In genomic region chr10:60299636-60300035, GRCm38 (mm10) we compare ENCODE assay signal across 16 mouse cellular contexts.
"Had no signal": no experiment of that assay in that cellular context is flagged by ENCODE, and none has a peak within 500 bp of the region (broad histone marks: within the 10 kb centered on the region; RNA-seq: fewer than 3 reads in every experiment).

No protein-coding gene starts in this region.

- ATAC-seq: liver, postnatal 0 days; lung, postnatal 0 days; midbrain, embryonic 15.5 days had no signal

- DNase-seq: kidney, adult 11 months; kidney, adult 9 months; kidney, postnatal 25 days; layer of hippocampus, adult 9-11 months; layer of hippocampus, postnatal 36 days; left cerebral cortex, postnatal 4 days; liver, postnatal 0 days; lung, embryonic 14.5 days; right cerebral cortex, adult 18-20 months; right cerebral cortex, postnatal 14 days; right cerebral cortex, postnatal 4 days; thymus, adult 18-20 months; thymus, postnatal 14 days; thymus, postnatal 4 days had no signal
